Mouse (Mus musculus) ES-Bruce4 (cell line): ENCODE measurements around the gene Flii.
A peak's percentile ranks its signal among the peaks of the same experiment; 100 is the strongest.

ENCODE experiments used
- CTCF ChIP-seq: IDR thresholded peaks from one replicate; pipeline ENCODE4 v1.8.1; 2011; ENCODE audit warnings: low read depth, low read length
- POLR2A ChIP-seq: IDR thresholded peaks from one replicate; pipeline ENCODE4 v1.8.1; 2011; ENCODE audit warnings: low read length; ENCODE audit not compliant: insufficient read depth

DNA sequence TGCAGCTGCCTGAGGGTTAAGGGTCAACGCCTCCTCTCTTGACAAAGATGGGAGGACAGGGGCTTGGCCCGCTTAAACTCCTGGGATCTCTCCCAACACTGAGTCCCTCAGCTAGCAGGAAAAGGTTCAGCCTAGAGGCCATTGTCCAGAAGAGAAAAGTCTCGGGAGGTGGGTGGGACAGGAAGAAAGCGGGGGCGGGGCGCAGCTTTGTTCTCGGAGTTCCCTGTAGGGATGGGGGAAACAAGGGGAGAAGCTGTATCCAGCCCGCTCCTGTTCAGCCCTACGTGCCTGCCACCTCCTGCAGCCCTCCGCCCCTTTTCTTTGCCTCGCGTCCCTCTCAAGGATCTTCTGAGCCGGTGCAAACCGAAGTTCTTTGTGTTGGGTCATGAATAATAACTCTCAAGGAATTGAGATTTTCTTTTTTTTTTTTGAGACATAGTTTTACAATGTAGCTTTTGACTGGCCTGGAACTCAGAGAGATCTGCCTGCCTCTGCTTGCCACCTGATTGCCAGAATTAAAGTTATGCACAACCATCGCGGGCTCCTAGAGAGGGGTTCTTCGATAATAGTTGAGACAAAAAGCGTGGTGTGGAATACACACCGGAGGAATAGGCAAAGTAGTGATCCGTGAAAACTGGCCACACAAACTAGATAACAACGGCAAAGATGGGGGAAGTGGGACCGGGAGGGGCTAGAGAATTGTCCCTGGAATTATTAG lies 28.1 kb downstream of the Flii start:
- TF ChIP-seq CTCF (no peak), POLR2A (peak; percentile 42)
